Mouse (Mus musculus) heart, postnatal 4 days (tissue): Measurements from ENCODE around the gene Olfr190. TPM values are rescaled to one million over a fixed set of nuclear protein-coding genes. Genes with fewer than 3 reads are reported as not detected.
"Not testable (repeated sequence)": the region's sequence is repeated elsewhere in the genome, so short reads cannot be mapped to it uniquely, and the experiment has no call there.

Source experiments
- DNase-seq: peaks from one replicate; pipeline ENCODE4 v3.0.0; 2021
- total RNA-seq, 2 experiments: library from RNA; stranded (reverse); gene quantifications; 2 replicates each; pipeline ENCODE4 v1.2.3; 2021

Gene Olfr190
- total RNA-seq: not detected

GRCm38 (mm10) chr16:59077905-59078304, at the start of gene Olfr190:
Gene Olfr190 (minus strand): TSS chr16:59078005.
- no peak for DNase-seq

- no peak for DNase-seq
Measured at GRCm38 (mm10) chr16:59120969-59121368, 43.2 kb upstream of the Olfr190 start, which contains the start of gene Olfr194. Gene Olfr194 (minus strand): TSS chr16:59121069.

DNA sequence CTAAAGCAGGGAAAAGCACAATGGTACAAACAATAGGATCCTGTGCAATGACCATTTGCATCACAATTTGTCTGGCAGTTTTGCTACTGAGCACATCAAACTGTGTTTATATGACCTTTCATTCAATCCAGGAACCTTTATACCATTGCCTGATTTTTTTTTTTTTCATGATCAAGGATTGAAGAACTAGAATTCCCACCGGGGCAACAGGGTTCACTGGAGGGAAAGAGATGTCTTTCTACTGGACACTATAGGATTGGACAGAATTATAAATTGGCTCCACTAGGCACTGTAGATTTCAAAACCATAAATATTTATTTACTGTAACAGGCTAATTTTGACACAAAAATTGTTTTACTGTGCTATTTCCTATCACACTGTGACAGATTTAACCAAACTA, 34.0 kb upstream of the Olfr190 start, which contains the start of gene Olfr193:
Gene Olfr193 (minus strand): TSS at position 101 of the 400 bp plus-strand sequence.
- DNase-seq: no peak

DNA sequence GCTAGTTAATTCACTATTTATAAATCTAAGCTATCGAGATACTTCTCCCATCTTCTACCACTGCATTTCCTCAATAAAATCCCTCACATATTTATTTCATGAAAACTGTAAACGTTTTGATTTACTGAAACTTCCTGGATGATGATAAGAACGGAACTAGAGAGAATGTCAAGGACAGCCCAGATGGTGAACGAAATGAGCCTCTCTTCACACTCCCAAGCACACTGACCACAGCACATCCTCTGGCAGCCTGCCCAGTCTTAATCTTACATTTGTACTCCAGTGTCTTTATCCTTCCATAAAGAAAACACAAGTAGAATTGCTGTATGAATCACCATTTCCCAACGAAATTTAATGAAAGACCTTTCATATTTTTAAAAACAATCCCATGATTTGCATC, 30.7 kb upstream of the Olfr190 start:
- not testable (repeated sequence) for DNase-seq

GRCm38 (mm10) chr16:59105312-59105711, 27.5 kb upstream of the Olfr190 start:
- no peak for DNase-seq

DNA sequence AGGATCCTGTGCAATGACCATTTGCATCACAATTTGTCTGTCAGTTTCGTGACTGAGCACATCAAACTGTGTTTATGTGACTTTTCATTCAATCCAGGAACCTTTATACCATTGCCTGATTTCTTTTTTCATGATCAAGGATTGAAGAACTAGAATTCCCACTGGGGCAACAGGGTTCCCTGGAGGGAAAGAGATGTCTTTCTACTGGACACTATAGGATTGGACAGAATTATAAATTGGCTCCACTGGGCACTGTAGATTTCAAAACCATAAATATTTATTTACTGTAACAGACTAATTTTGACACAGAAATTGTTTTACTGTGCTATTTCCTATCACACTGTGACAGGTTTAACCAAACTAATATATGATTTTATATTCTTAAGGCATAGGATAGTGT, 11.9 kb upstream of the Olfr190 start, which contains the start of gene Olfr191:
Gene Olfr191 (minus strand): TSS at position 101 of the 400 bp plus-strand sequence.
- DNase-seq: not testable (repeated sequence)

GRCm38 (mm10) chr16:59081113-59081512, 3.3 kb upstream of the Olfr190 start:
- DNase-seq: not testable (repeated sequence)

DNA sequence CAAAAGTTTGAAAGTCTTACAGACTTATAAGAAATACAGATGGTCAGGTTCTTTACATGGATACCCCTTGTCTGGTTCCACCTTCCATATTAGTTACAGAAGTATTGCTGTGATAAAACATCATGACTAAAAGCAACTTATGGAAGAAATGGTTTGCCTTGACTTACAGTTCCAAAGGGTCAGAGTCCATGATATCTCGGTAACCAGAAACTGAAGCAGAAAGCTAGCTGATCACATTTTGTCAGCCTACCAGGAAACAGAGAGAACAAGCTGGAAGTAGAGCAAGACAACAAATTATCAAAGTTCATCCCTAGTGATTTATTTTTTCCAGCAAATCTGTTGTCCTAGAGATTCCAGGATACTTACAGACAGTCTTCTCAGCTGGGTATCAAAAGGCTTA, 4.3 kb downstream of the Olfr190 start:
- no peak for DNase-seq

DNA sequence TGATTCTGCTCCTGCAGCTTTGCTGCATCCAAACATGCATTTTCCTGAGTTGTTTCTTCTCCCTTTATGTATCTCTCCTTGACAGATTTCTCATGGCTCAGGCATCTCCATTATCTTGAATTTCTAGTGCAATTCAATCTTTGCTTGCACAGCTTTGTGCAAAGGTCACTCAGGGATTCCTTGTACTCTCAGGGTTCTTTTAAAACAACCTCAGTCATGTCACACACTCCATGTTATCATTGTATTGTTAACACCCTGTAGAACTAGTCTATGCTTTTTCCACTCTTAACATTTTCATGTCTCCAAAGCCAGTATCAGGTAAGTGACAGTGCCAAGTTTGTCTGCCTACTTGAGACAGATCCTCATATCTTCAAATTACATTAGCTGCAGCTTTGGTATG, 6.0 kb downstream of the Olfr190 start:
- no peak for DNase-seq

DNA sequence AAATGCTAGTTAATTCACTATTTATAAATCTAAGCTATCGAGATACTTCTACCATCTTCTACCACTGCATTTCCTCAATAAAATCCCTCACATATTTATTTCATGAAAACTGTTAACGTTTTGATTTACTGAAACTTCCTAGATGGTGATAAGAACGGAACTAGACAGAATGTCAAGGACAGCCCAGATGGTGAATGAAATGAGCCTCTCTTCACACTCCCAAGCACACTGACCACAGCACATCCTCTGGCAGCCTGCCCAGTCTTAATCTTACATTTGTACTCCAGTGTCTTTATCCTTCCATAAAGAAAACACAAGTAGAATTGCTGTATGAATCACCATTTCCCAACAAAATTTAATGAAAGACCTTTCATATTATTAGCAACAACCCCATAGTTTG, 15.4 kb downstream of the Olfr190 start:
- not testable (repeated sequence) for DNase-seq

GRCm38 (mm10) chr16:59049286-59049685, 28.5 kb downstream of the Olfr190 start:
- DNase-seq: not testable (repeated sequence)

GRCm38 (mm10) chr16:59048860-59049259, 28.9 kb downstream of the Olfr190 start:
- no peak for DNase-seq

- no peak for DNase-seq
Measured at GRCm38 (mm10) chr16:59047579-59047978, 30.2 kb downstream of the Olfr190 start.

GRCm38 (mm10) chr16:59045835-59046234, 32.0 kb downstream of the Olfr190 start:
- no peak for DNase-seq

DNA sequence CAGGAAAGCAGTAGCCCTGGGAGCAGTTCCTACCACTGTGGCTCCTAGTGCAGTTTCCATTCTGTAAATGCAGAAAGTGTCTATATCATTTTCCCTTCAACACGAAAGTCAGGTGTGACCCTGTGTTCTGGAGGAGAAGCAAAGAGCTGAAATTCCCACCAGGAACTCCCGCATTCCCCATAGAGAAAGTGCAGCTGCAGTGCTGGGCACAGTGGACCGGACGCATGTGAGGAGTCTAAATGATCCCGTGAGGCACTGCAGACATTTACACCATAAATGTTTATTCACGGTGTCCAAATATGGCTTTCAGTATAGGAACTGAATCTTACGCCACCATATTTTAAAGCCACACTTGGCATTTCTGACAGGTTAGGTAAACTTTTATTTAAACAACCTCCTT, 38.1 kb downstream of the Olfr190 start, which contains the start of gene Olfr187:
Gene Olfr187 (minus strand): TSS at position 58 of the 400 bp plus-strand sequence.
- no peak for DNase-seq

DNA sequence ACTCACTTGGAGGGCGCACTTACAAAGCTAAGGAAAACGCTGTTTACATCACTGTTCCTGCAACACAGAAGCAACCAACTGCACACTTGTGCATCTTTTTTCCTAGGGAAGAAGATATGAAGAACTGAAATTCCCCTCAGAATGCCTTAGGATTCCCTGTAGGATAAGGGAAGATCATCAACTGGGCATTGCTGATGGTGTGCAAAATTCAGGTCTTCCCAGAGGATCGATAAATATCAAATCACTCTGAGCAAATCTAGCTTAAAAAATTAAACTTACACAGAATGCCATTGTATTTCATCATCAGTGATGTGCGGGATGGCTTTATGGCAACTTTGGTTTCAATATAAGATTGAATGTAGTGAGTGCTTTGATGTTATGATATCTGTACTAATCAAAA, 47.6 kb downstream of the Olfr190 start, which contains the start of gene Olfr186:
Gene Olfr186 (minus strand): TSS at position 101 of the 400 bp plus-strand sequence.
- no peak for DNase-seq

Other genes starting within 250 kb of the Olfr190 start
- gene Olfr177, start 203.2 kb downstream of the Olfr190 start, total RNA-seq: not detected
- gene Olfr178, start 185.9 kb downstream of the Olfr190 start, total RNA-seq: not detected
- not detected for gene Olfr181, start 149.2 kb downstream of the Olfr190 start, total RNA-seq
- not detected for gene Olfr180, start 148.6 kb downstream of the Olfr190 start, total RNA-seq
- gene Olfr183, start 82.6 kb downstream of the Olfr190 start, total RNA-seq: not detected
- not detected for gene Olfr186, start 47.7 kb downstream of the Olfr190 start, total RNA-seq
- gene Olfr187, start 38.2 kb downstream of the Olfr190 start, total RNA-seq: not detected
- gene Olfr191, start 11.8 kb upstream of the Olfr190 start, total RNA-seq: not detected
- not detected for gene Olfr193, start 33.9 kb upstream of the Olfr190 start, total RNA-seq
- gene Olfr194, start 43.1 kb upstream of the Olfr190 start, total RNA-seq: not detected
- gene Olfr195, start 69.0 kb upstream of the Olfr190 start, total RNA-seq: not detected
- gene Olfr196, start 92.4 kb upstream of the Olfr190 start, total RNA-seq: not detected
- gene Olfr198, start 125.5 kb upstream of the Olfr190 start, total RNA-seq: not detected
- gene Olfr199, start 141.8 kb upstream of the Olfr190 start, total RNA-seq: not detected
- not detected for gene Olfr201, start 194.6 kb upstream of the Olfr190 start, total RNA-seq
- not detected for gene Olfr202, start 208.8 kb upstream of the Olfr190 start, total RNA-seq
- gene Olfr203, start 220.9 kb upstream of the Olfr190 start, total RNA-seq: not detected
- gene Olfr204, start 240.2 kb upstream of the Olfr190 start, total RNA-seq: not detected